Mouse (Mus musculus): Measurements from ENCODE around the gene Pik3r5. TPM values are rescaled to one million over a fixed set of nuclear protein-coding genes. Genes with fewer than 3 reads are reported as not detected.

Gene Pik3r5
- polyA plus RNA-seq, 1 experiment from 2014 or later, result 0.20 TPM

DNA sequence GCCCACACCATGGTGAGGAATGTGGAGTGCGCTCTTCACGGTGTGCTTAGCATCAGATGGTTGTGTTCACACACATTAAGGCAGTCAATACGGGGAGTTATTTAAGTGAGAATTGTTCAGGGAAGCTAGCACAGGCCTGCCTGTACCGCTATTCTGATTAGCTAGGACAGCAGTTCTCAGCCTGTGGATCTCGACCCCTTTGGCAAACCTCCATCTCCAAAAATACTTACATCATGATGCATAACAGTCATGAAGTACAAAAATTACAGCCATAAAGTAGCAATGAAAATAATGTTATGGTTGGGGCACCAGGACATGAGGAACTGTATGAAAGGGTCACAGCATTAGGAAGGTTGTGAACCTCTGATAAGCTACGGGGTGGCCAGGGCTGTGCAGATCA lies 45.7 kb downstream of the Pik3r5 start:
- no peak overlapping the region for H3K27ac ChIP-seq (replicated peaks)
- no peak for ATAC-seq (replicated peaks)
- 90% methylated on average over 6 of the region's 6 CpGs for WGBS

DNA sequence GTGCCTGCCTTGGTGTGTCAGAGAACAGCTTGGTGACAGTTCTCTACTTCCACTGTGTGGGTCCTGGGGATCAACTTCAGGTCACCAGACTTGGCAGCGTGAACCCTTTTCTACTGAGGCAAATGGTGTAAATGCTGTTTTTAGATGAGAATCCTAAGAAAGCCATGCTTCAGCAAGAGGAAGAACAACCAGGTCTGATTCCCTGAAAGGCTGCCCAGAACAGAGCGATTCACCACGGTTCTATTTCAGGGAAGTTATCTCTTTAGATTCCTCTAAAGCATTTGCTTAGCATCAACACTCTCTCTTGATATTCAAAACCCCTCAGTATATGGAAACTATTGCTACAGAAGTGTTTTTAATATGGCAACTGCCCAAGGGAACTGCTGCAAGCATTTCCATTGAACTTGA lies 46.7 kb downstream of the Pik3r5 start:
- Histone ChIP-seq H3K4me2 (replicated peaks) (no peak overlapping the region), H3K9me3 (no peaks in the 10 kb centered on the region), H3K4me1 (no peaks in the 10 kb centered on the region), H3K27ac (replicated peaks) (no peak overlapping the region), H3K4me3 (no peak overlapping the region), H3K9ac (replicated peaks) (no peak overlapping the region), H3K27me3 (no peaks in the 10 kb centered on the region), H3K36me3 (no peaks in the 10 kb centered on the region)
- WGBS, result 86% methylated on average over 3 of the region's 3 CpGs
- ATAC-seq (replicated peaks), result no peak

More for the DNA sequence above, 45.7 kb downstream of the Pik3r5 start:
- Histone ChIP-seq H3K9ac (replicated peaks) (no peak overlapping the region), H3K4me2 (replicated peaks) (no peak overlapping the region), H3K27me3 (no peaks in the 10 kb centered on the region), H3K4me3 (no peak overlapping the region), H3K4me1 (no peaks in the 10 kb centered on the region), H3K9me3 (no peaks in the 10 kb centered on the region), H3K36me3 (no peaks in the 10 kb centered on the region)

DNA sequence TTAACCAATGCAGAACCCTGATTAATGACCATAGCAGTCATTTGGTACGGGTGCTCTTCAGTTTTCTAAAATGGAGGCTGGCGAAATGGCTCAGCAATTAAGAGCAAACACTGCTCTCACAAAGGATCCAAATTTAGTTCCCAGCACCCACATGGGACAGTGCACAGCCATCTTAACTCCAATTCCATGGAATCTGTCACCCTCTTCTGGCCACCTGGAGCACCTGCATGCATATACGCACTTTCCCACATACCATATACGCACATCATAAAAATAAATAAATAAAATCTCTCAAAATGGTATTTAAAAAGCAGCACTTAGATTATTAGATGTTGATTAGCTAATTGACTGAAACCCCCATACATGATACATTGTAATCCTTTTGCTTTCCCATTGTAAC lies 48.7 kb downstream of the Pik3r5 start:
- Histone ChIP-seq H3K27ac (replicated peaks) (no peak overlapping the region), H3K36me3 (no peaks in the 10 kb centered on the region), H3K27me3 (no peaks in the 10 kb centered on the region), H3K9ac (replicated peaks) (no peak overlapping the region), H3K4me3 (no peak overlapping the region), H3K4me2 (replicated peaks) (no peak overlapping the region), H3K4me1 (peaks cover 4% of the 10 kb centered on the region; the same call in 1 of the 2 replicates), H3K9me3 (no peaks in the 10 kb centered on the region)
- WGBS, result 88% methylated on average over 4 of the region's 4 CpGs
- no peak for ATAC-seq (replicated peaks)

DNA sequence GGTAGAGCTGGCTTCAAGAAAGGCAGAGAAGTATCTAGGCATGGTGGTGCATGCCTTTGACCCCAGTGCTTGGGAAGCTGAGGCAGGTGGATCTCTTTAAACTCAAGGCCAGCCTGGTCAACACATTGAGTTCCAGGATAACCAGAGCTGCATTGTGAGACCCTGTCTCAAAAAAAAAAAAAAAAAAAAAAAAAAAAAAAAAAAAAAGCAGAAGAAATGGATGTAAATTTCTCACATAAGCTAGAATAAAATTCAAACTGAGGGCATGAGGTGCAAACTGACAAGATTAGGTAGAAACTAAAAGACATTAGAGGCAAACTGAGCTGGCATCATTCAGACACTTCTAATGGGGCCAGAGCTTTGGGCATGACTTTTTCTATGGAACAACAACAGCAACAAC lies 50.1 kb downstream of the Pik3r5 start:
- H3K4me2 ChIP-seq (replicated peaks), result no peak overlapping the region
- no peak overlapping the region for H3K9ac ChIP-seq (replicated peaks)
- no peak overlapping the region for H3K4me3 ChIP-seq
- no peaks in the 10 kb centered on the region for H3K36me3 ChIP-seq
- no peak overlapping the region for H3K27ac ChIP-seq (replicated peaks)
- peaks cover 6% of the 10 kb centered on the region; the same call in 1 of the 2 replicates for H3K4me1 ChIP-seq
- ATAC-seq (replicated peaks), result no peak
- no peaks in the 10 kb centered on the region for H3K27me3 ChIP-seq
- no peaks in the 10 kb centered on the region for H3K9me3 ChIP-seq

DNA sequence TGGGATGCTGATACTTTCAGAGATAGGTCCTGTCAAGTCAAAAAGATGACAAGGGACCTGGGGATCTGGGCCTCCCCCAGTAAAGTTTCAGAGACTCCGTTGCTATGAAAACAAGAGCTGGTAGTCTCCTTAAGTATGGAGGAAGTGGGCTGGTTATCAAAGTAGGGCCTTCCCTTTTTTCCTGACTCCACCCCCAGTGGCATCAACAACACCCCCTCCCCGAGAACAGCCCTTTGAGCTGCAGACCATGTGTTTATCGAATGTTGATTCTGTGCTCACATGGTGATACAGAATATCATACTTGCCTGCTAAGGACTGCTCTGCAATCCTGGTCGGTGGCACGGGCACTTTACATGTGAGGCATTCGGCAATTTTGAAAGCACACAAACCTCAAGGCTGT lies 51.3 kb downstream of the Pik3r5 start:
- peaks cover 6% of the 10 kb centered on the region; the same call in 1 of the 2 replicates for H3K4me1 ChIP-seq
- no peak overlapping the region for H3K9ac ChIP-seq (replicated peaks)
- no peaks in the 10 kb centered on the region for H3K36me3 ChIP-seq
- no peak overlapping the region for H3K4me3 ChIP-seq
- no peaks in the 10 kb centered on the region for H3K27me3 ChIP-seq
- ATAC-seq (replicated peaks), result no peak
- no peak overlapping the region for H3K27ac ChIP-seq (replicated peaks)
- WGBS, result 73% methylated on average over 6 of the region's 6 CpGs
- H3K9me3 ChIP-seq, result no peaks in the 10 kb centered on the region
- H3K4me2 ChIP-seq (replicated peaks), result no peak overlapping the region

DNA sequence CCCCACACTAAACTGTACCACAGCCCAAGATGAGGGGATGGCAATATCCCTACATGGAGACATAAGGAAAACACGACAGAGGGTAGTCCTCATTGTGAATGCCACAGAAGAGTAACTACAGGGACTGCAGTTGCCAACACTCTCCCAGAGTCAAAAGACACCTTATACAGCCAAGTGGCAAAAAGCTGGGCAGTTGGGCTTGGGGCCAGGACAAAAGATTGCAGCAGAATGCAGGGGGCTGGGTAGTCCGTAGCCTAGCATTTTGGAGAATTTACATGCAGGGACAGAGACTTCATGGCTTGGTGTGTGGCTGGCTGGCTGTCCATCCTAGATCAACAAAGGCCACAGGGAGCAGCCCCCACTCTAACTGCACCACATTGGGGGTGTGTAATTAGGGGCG lies 52.5 kb downstream of the Pik3r5 start:
- no peak overlapping the region for H3K27ac ChIP-seq (replicated peaks)
- H3K27me3 ChIP-seq, result no peaks in the 10 kb centered on the region
- H3K36me3 ChIP-seq, result no peaks in the 10 kb centered on the region
- WGBS, result 63% methylated on average over 3 of the region's 3 CpGs
- peaks cover 6% of the 10 kb centered on the region; the same call in 1 of the 2 replicates for H3K4me1 ChIP-seq
- H3K9me3 ChIP-seq, result no peaks in the 10 kb centered on the region
- no peak overlapping the region for H3K9ac ChIP-seq (replicated peaks)
- ATAC-seq (replicated peaks), result no peak
- H3K4me2 ChIP-seq (replicated peaks), result no peak overlapping the region
- H3K4me3 ChIP-seq, result no peak overlapping the region

DNA sequence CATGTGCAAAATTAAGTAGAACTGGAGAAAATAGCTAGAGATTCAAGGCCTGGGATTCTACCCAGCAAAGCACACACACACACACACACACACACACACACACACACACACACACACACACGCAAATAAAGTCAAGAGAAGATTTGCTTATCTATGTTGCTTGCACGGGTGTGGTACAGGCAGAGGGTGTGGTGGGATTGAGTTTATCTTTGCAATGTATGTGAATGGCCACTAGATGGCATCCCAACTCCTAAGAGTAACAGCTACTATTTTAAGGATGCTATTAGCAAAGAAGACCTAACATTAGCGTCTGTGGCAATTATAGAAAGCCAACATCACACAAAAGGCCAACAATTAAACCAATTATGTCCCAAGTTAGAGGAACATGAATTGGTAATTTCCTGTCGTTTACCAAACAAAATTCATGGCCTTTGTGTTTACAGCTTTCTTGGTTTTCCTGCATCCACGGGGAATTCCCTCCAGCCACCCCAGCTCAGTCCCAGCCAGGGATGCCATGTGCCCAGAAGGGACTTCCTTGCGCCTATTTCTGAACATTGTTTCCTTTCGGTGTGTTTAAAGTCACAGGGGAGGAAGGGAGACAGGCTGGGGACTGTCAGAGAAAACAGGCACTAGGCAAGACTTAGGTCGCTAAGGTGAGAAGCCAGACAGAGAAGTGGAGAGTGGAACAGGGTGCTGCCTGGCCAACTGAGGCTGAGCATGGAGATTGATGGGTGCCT lies 53.5 kb downstream of the Pik3r5 start:
- peak; percentile 68; the same call in 1 of the 2 replicates for ATAC-seq (replicated peaks)

DNA sequence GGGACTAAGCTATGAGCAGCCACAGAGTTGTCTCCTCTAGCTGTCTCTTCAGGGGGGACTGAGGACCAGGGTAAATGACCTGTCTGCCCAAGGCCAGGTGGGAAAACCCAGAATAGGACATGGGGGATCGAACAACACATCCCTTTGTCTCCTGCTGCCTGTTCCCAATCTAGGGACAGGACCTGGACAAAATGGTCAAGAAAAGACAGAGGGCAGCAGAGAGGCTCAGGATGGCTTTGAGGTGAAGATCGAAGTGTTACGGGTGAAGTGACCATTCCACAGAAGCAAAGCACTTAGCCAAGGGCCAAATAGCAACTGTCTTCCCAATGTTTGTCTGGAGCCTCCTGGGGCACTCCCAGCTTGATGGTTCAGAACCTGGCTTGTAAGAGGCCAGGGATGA lies 54.2 kb downstream of the Pik3r5 start:
- no peak for ATAC-seq (replicated peaks)
- Histone ChIP-seq H3K27ac (replicated peaks) (no peak overlapping the region), H3K4me1 (peaks cover 6% of the 10 kb centered on the region; the same call in 1 of the 2 replicates), H3K9ac (replicated peaks) (no peak overlapping the region), H3K4me3 (no peak overlapping the region), H3K4me2 (replicated peaks) (no peak overlapping the region), H3K36me3 (no peaks in the 10 kb centered on the region), H3K27me3 (no peaks in the 10 kb centered on the region), H3K9me3 (no peaks in the 10 kb centered on the region)
- WGBS, result 92% methylated on average over 3 of the region's 3 CpGs

More for the DNA sequence above, 53.5 kb downstream of the Pik3r5 start:
- Histone ChIP-seq H3K9ac (replicated peaks) (no peak overlapping the region), H3K27me3 (no peaks in the 10 kb centered on the region), H3K9me3 (no peaks in the 10 kb centered on the region), H3K4me2 (replicated peaks) (no peak overlapping the region), H3K36me3 (no peaks in the 10 kb centered on the region), H3K27ac (replicated peaks) (peak overlapping the region; percentile 9; the same call in 1 of the 2 replicates), H3K4me1 (peaks cover 6% of the 10 kb centered on the region; the same call in 1 of the 2 replicates), H3K4me3 (no peak overlapping the region)
- 31% methylated on average over 8 of the region's 8 CpGs for WGBS

DNA sequence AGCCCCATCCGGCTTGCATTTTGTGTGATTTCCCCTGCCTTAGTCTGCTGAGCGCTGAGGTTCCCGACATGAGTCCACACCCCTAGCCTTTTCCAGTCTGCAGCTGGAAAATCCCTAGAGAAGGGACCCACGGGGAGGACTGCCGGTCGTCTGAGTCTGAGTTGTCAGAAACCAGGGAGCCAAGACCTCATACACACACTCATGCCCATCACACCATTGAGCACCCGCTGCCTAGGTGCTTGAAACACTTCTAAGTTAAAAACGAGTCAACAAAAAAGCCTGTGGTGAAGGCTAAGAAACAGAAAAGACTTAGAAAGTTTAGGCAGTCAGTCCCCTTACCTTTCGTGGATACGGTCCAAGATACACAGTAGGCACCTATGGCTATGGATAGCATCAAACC lies 55.8 kb downstream of the Pik3r5 start:
- H3K36me3 ChIP-seq, result no peaks in the 10 kb centered on the region
- H3K4me1 ChIP-seq, result peaks cover 6% of the 10 kb centered on the region; the same call in 1 of the 2 replicates
- no peak overlapping the region for H3K4me2 ChIP-seq (replicated peaks)
- no peaks in the 10 kb centered on the region for H3K27me3 ChIP-seq
- no peaks in the 10 kb centered on the region for H3K9me3 ChIP-seq
- 87% methylated on average over 10 of the region's 10 CpGs for WGBS
- no peak overlapping the region for H3K27ac ChIP-seq (replicated peaks)
- H3K4me3 ChIP-seq, result no peak overlapping the region
- H3K9ac ChIP-seq (replicated peaks), result no peak overlapping the region
- ATAC-seq (replicated peaks), result no peak

DNA sequence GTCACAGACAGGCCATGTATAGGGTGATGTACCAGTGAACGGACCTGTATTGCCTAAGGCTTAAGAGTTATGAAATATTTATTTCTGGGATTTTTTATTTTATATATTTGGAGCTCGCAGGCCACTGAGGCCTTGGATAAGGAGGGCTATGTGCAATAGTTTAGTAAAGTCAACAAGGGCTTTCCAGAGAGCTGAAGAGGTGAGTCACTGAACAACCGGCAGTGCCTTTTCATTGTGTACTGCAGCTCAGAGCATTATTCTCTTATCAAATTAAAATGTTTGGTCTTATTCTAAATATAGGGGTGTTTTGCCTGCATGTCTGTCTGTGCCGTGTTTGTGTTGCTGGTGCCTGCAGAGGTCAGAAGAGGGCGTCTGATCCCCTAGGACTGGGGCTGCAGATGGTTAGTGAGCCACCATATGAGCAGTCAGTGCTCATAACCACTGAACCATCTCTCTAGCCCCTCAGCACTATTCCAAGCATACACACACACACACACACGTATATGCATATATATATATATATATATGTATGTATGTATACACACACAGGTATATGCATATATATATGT lies 56.4 kb downstream of the Pik3r5 start:
- Histone ChIP-seq H3K4me2 (replicated peaks) (no peak overlapping the region), H3K9ac (replicated peaks) (no peak overlapping the region), H3K27ac (replicated peaks) (no peak overlapping the region), H3K9me3 (no peaks in the 10 kb centered on the region), H3K27me3 (no peaks in the 10 kb centered on the region), H3K4me3 (no peak overlapping the region), H3K4me1 (peaks cover 6% of the 10 kb centered on the region; the same call in 1 of the 2 replicates), H3K36me3 (no peaks in the 10 kb centered on the region)
- ATAC-seq (replicated peaks), result no peak
- 77% methylated on average over 6 of the region's 6 CpGs for WGBS

DNA sequence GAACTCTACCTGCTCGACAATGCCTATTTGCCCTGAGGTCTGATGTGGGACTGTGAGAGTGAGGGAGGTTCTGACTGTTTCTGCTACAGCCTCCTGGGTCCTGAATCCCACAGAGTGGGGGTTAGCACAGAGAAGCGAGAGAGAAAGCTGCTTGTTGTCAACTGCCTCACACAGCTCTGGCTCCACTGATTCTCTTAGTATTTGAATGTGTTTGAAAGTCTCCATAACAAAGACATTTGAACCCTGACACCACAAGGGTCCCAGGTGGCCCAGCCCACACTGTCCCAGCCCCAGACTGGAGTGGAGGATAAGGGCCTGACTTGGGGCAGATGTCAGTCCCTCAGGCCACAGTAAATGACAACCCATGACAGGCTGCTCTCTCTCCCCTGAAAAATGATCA lies 57.3 kb downstream of the Pik3r5 start:
- H3K9me3 ChIP-seq, result no peaks in the 10 kb centered on the region

DNA sequence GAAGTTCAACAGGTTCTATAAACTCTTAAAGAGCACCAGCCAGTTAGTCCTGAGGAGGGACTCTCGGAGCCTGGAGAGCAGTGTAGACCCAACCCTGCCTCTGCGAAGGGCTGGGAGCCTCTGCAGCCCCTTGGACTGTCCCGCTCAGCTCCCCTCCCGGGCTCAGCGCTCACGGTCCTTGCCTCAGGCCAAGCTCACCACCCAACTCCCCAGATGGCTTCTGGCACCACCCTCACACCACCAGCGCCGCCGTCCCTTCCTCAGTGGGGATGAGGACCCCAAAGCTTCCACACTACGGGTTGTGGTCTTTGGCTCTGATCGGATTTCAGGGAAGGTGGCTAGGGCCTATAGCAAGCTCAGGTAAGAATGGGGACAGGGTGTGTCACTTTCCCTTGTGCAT lies 60.7 kb downstream of the Pik3r5 start:
- H3K36me3 ChIP-seq, result no peaks in the 10 kb centered on the region
- ATAC-seq (replicated peaks), result no peak
- no peak overlapping the region for H3K4me3 ChIP-seq
- no peaks in the 10 kb centered on the region for H3K4me1 ChIP-seq
- H3K4me2 ChIP-seq (replicated peaks), result no peak overlapping the region
- H3K9ac ChIP-seq (replicated peaks), result no peak overlapping the region
- no peaks in the 10 kb centered on the region for H3K9me3 ChIP-seq
- WGBS, result 90% methylated on average over 11 of the region's 11 CpGs
- no peak overlapping the region for H3K27ac ChIP-seq (replicated peaks)
- H3K27me3 ChIP-seq, result no peaks in the 10 kb centered on the region

More for the DNA sequence above, 57.3 kb downstream of the Pik3r5 start:
- WGBS, result 42% methylated on average over 2 of the region's 2 CpGs
- no peak for ATAC-seq (replicated peaks)
- Histone ChIP-seq H3K27ac (replicated peaks) (no peak overlapping the region), H3K9ac (replicated peaks) (no peak overlapping the region), H3K27me3 (no peaks in the 10 kb centered on the region), H3K4me2 (replicated peaks) (no peak overlapping the region), H3K4me1 (peaks cover 6% of the 10 kb centered on the region; the same call in 1 of the 2 replicates), H3K4me3 (no peak overlapping the region), H3K36me3 (no peaks in the 10 kb centered on the region)
